Mouse (Mus musculus) embryonic fibroblast, embryonic 13.5 days (primary cell): ENCODE results near the gene Plrg1. TPM values are rescaled to one million over a fixed set of nuclear protein-coding genes. Genes with fewer than 3 reads are reported as not detected.

Experiments
- H3K27ac ChIP-seq: 2 replicates; pipeline ENCODE4 v1.5.1; 2012; ENCODE audit warnings: low read length, control low read depth, inconsistent platforms; ENCODE audit not compliant: insufficient read depth
- H3K4me1 ChIP-seq: 2 replicates; pipeline ENCODE4 v1.6.1; 2011; ENCODE audit warnings: low read length; ENCODE audit not compliant: control insufficient read depth, insufficient read depth
- H3K4me3 ChIP-seq: 2 replicates; pipeline ENCODE4 v1.5.1; 2011; ENCODE audit warnings: mild to moderate bottlenecking, control low read depth, low read length; ENCODE audit not compliant: insufficient read depth
- CTCF ChIP-seq: IDR thresholded peaks from 2 replicates; pipeline ENCODE4 v1.5.1; 2011; ENCODE audit warnings: mild to moderate bottlenecking, control low read depth, low read length, moderate library complexity, borderline replicate concordance; ENCODE audit not compliant: insufficient read depth
- POLR2A ChIP-seq: IDR thresholded peaks from 2 replicates; pipeline ENCODE4 v1.6.1; 2011; ENCODE audit warnings: low read depth, mild to moderate bottlenecking, control low read depth, low read length, moderate library complexity
- polyA plus RNA-seq: library from polyadenylated mRNA; stranded (reverse); fragments of >200 nt; gene quantifications from 2 replicates; pipeline ENCODE4 v1.2.4, GENCODE M21; 2011; ENCODE audit warnings: low read depth; ENCODE audit not compliant: missing spikeins, insufficient read length

The Plrg1 gene
- polyA plus RNA-seq: 50.5 and 51.1 TPM in 2 replicates

DNA sequence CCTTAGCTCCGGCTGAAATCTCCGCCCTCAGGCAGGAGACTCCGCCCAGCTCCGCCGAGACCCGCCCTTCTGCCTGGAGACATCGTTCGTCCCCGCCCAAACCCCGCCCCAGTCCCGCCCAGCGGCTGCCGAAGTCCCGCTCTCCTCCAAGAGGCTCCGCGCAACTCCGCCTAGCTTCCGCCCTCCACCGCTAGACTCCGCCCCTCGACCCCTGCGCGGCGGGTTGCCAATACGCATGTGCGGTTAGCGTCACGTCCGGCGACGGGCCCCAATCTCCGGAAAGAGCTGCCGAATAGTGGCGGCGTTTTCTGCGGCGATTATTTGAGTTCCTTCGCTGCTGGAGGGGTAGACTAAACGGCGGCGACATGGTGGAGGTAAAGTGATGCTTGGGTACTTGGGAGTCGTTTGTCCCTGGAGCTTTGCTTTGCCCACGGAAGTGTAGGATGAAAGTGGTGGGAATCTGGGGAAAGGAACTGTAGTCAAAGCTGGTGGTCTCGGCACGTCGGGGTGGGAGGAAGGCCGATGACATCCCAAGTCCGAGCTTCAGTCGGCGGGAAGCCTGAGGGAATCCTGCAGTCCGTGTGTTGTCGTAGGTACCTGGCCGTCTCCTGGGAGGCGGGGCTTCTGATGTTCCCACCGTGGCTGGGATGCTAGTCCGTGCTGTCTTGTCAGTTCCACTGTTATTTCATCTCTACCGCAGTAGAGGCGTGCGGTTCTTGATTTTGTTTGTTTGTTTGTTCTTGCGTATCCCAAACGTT lies at the start of gene Plrg1:
Gene Plrg1, plus strand, starts transcription at position 242 of the 758 bp plus-strand sequence.
- Histone ChIP-seq H3K4me1 (peaks cover 2% of the 10 kb centered on the region; the same call in 1 of the 2 replicates), H3K27ac (peak within 1 kb of the TSS; percentile 12; the same call in 1 of the 2 replicates), H3K4me3 (peak within 1 kb of the TSS; percentile 98)
- TF ChIP-seq CTCF: no peak
- peak; percentile 81 for TF ChIP-seq POLR2A

DNA sequence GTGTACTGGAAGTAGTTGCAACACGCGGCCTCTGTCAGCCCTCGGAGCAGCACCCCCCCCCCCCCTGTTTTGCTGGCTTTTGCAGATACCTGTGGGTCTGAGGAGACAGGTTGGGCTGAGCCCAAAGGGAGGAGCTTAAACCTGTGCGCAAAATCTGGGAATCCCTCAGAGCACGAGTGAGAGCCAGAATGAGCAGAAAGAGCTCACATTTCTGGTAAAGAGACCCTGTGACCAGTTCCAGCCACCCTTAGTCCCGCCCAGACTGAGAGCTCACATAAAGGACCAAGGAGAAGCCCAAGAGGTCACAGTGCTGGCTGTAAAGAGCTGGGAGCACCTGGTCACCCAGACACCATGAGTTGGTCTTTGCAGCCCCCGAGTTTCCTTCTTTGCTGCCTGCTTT lies 47.8 kb upstream of the Plrg1 start, which contains the start of gene Fgg:
Gene Fgg, plus strand, starts transcription at position 168 of the 400 bp plus-strand sequence.
- no peak within 1 kb of the TSS for H3K4me3 ChIP-seq
- no peaks in the 10 kb centered on the region for H3K4me1 ChIP-seq
- H3K27ac ChIP-seq: no peak within 1 kb of the TSS
- TF ChIP-seq POLR2A (no peak), CTCF (no peak)

DNA sequence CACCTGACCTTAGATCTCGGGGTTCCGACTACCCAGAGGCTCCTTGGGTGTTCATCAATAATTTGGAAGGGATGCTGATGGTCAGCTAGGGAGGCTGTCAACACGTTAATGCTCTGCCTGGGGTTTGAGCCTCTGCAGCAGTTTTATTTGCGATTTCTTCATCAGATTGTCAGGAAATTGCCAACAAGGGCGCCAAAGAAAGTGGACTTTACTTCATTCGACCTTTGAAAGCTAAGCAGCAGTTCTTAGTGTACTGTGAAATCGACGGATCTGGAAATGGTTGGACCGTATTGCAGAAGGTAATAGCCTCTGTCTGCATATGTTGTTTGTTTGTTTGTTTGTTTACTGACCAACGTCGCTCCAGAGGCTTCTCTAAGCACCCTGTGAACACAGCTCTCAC lies 45.0 kb upstream of the Plrg1 start:
- Histone ChIP-seq H3K4me3 (no peak overlapping the region), H3K4me1 (no peaks in the 10 kb centered on the region), H3K27ac (no peak overlapping the region)
- no peak for TF ChIP-seq CTCF
- TF ChIP-seq POLR2A: no peak

DNA sequence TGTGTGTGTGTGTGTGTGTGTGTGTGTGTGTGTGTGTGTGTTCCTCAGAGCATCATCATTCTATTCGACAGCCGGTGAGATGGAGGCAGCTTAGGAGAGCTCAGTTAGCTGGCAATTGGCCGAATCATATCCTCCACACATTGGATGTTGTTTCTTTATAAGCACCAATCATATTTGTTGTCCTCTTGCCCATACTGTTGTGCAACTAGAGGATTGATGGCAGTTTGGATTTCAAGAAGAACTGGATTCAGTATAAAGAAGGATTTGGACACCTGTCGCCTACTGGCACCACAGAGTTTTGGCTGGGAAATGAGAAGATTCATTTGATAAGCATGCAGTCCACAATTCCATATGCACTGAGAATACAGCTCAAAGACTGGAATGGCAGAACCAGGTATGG lies 44.2 kb upstream of the Plrg1 start:
- no peak for TF ChIP-seq CTCF
- TF ChIP-seq POLR2A: no peak
- Histone ChIP-seq H3K4me1 (no peaks in the 10 kb centered on the region), H3K4me3 (no peak overlapping the region), H3K27ac (no peak overlapping the region)

DNA sequence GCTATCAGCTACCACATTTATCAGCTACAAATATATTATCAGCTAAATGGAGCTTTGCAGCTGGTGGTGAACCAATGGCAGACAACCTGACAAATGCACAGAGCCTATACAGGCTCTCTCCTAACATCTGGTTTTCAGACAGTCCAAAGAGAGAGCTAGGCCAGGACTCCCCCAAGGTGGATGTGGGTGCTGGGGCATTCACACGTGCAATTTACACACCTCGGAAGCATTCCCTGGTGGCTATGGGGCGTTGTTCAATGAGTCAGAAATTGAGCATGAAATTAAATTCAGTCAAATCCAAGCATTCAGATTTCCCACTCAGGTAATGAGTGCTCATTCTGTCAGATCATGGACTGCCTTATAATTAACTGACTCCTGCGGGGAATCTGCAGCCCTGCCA lies 43.8 kb upstream of the Plrg1 start:
- Histone ChIP-seq H3K4me1 (no peaks in the 10 kb centered on the region), H3K4me3 (no peak overlapping the region), H3K27ac (no peak overlapping the region)
- TF ChIP-seq CTCF (no peak), POLR2A (no peak)

DNA sequence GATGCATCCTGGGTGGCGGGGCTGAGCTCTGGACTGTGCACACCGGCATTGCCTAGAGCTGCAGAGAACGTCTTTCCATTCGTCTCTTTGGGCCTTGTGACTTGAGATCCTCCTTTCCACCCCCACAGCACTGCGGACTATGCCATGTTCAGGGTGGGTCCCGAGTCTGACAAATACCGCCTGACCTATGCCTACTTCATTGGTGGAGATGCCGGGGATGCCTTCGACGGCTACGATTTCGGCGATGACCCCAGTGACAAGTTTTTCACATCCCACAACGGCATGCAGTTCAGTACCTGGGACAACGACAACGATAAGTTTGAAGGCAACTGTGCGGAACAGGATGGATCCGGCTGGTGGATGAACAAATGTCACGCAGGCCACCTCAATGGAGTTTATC lies 42.7 kb upstream of the Plrg1 start:
- Histone ChIP-seq H3K4me1 (no peaks in the 10 kb centered on the region), H3K27ac (no peak overlapping the region), H3K4me3 (no peak overlapping the region)
- no peak for TF ChIP-seq POLR2A
- TF ChIP-seq CTCF: no peak

DNA sequence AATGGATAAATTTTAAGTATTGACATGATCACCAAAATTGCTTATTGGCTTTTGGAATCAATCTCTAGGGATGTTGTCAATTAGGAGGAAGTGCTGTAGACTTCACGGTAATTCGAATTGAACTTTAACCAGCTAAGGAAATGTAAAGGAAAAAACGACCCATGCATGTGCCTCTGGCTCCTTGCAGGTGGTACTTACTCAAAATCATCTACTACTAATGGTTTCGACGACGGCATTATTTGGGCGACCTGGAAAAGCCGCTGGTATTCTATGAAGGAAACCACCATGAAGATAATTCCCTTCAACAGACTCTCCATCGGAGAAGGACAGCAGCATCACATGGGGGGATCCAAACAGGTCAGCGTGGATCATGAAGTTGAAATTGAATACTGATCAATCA lies 41.4 kb upstream of the Plrg1 start:
- Histone ChIP-seq H3K4me3 (no peak overlapping the region), H3K4me1 (no peaks in the 10 kb centered on the region), H3K27ac (no peak overlapping the region)
- no peak for TF ChIP-seq POLR2A
- TF ChIP-seq CTCF: no peak

DNA sequence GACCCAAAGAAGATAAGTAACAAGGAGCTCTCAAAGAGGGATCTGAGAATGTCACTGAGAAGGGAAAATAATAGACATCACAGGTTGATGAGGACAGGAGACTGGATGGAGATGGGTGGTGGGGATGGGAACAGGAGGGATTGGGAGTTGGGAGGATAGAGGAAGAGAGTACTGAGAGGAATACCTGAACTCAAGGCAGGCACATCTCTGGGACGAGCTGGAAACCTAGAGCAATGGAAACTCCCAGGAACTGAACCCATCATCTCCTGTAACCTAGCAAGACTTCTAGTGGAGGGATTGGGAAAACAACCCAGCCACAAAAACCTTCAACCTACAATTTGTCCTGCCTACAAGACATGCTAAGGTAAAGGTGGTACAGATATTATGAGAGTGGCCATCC lies 39.1 kb upstream of the Plrg1 start:
- Histone ChIP-seq H3K4me1 (no peaks in the 10 kb centered on the region), H3K27ac (no peak overlapping the region), H3K4me3 (no peak overlapping the region)
- TF ChIP-seq POLR2A: no peak
- TF ChIP-seq CTCF: no peak

DNA sequence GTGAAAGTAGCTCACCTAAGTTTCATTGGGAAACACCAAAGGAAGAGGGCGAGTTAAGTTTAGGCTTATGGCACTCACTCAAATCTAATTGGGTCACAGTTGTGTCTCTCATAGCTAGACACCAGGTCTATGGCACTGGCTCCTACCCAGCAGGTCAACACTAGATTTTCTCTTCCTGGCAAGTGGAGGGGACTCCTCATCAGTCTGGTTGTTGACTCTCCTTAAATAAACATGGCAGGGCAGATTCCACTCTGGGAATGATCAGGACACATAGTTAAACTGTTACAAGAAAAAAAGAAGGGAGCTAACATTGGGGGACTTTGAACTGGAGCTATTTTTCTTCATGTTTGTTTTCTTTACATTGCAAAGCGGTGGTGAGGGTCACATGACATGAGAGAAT lies 34.9 kb upstream of the Plrg1 start:
- Histone ChIP-seq H3K4me3 (no peak overlapping the region), H3K27ac (no peak overlapping the region), H3K4me1 (no peaks in the 10 kb centered on the region)
- no peak for TF ChIP-seq CTCF
- no peak for TF ChIP-seq POLR2A

DNA sequence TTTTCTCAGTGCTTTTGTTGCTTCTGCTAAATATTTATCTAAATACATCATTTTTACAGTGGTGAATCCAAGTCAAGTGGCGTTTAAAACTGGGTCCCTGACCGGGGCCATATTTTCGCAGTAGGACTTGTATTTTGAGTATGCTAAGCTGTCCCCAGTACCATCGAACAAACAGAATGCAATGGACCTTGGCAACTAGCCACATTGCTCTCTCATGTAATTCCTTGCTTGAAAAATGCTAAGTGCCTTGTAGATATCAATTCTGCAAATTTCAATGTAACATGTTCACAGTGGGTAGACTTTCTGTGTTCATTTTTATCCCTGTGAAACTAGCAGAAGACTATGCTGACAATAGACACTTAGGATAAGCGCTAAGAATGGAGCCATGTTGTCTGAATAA lies 34.1 kb upstream of the Plrg1 start:
- no peak overlapping the region for H3K27ac ChIP-seq
- no peak overlapping the region for H3K4me3 ChIP-seq
- TF ChIP-seq CTCF (no peak), POLR2A (no peak)
- H3K4me1 ChIP-seq: no peaks in the 10 kb centered on the region

DNA sequence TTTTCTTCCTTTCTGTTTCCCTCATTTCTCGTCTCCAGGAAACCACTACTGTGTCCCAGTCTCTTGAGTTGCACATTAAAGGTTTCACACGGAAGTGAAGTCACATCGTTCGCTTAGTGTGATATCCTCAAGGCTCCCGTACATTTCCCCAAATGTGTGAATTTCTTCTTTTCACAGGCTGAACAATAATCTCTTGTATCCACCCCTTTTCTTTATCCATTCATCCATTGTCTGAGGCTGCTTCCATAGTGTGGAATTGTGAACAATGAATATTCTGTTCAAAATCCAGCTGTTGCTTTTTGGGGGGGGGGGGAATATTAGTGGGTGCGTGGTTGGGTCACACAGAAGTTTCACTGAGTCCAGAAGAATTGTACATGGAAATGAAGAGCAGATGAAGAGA lies 30.3 kb upstream of the Plrg1 start:
- Histone ChIP-seq H3K27ac (no peak overlapping the region), H3K4me3 (no peak overlapping the region), H3K4me1 (no peaks in the 10 kb centered on the region)
- TF ChIP-seq CTCF: no peak
- no peak for TF ChIP-seq POLR2A
